Mouse (Mus musculus) C2C12 (cell line): ENCODE data around the gene Gga3. TPM values are rescaled to one million over a fixed set of nuclear protein-coding genes. Genes with fewer than 3 reads are reported as not detected.

Experiments
- H3K27me3 ChIP-seq: one replicate; pipeline ENCODE4 v1.6.1; 2011; ENCODE audit not compliant: control insufficient read depth, insufficient read depth, insufficient read length
- H3K36me3 ChIP-seq: one replicate; pipeline ENCODE4 v1.6.1; 2011; ENCODE audit not compliant: control insufficient read depth, insufficient read depth
- H3K4me3 ChIP-seq: one replicate; pipeline ENCODE4 v1.5.1; 2011; ENCODE audit warnings: mild to moderate bottlenecking, control low read depth; ENCODE audit not compliant: poor library complexity, insufficient read depth, severe bottlenecking
- H3K79me2 ChIP-seq: one replicate; pipeline ENCODE4 v1.6.1; 2011; ENCODE audit not compliant: control insufficient read depth, insufficient read depth
- H3K79me3 ChIP-seq: one replicate; pipeline ENCODE4 v1.6.1; 2011; ENCODE audit warnings: low read depth, control low read depth
- H3ac ChIP-seq: one replicate; pipeline ENCODE3; 2011; ENCODE audit warnings: low read depth; ENCODE audit not compliant: control insufficient read depth, insufficient read length
- CEBPB ChIP-seq: IDR thresholded peaks from one replicate; pipeline ENCODE4 v1.6.1; 2011; ENCODE audit warnings: low read depth, mild to moderate bottlenecking, control low read depth, moderate library complexity
- CTCF ChIP-seq: IDR thresholded peaks from one replicate; pipeline ENCODE4 v1.5.1; 2011; ENCODE audit not compliant: control insufficient read depth, insufficient read depth, insufficient read length
- FOSL1 ChIP-seq: IDR thresholded peaks from one replicate; pipeline ENCODE4 v1.8.0; 2011; ENCODE audit warnings: mild to moderate bottlenecking, low read length; ENCODE audit not compliant: poor library complexity, insufficient read depth, severe bottlenecking
- MAX ChIP-seq: IDR thresholded peaks from one replicate; pipeline ENCODE4 v1.6.1; 2011; ENCODE audit warnings: mild to moderate bottlenecking, control low read depth
- MYOD1 ChIP-seq: IDR thresholded peaks from one replicate; pipeline ENCODE4 v1.6.1; 2011; ENCODE audit warnings: low read depth; ENCODE audit not compliant: control insufficient read depth, insufficient read length
- MYOG ChIP-seq: IDR thresholded peaks from one replicate; pipeline ENCODE4 v1.6.1; 2011; ENCODE audit not compliant: control insufficient read depth, insufficient read length; ENCODE audit errors: extremely low read depth
- USF1 ChIP-seq: IDR thresholded peaks from one replicate; pipeline ENCODE4 v1.6.1; 2011; ENCODE audit warnings: low read depth, mild to moderate bottlenecking, control low read depth, moderate library complexity
- polyA plus RNA-seq: library from polyadenylated mRNA; unstranded; fragments of >200 nt; fragmentation: generic; extraction: Trizol; gene quantifications from one replicate; pipeline ENCODE4 v1.2.1, GENCODE M21; 2012; ENCODE audit warnings: missing spikeins

The Gga3 gene
- polyA plus RNA-seq, 1 experiment, result 16.0 TPM

DNA sequence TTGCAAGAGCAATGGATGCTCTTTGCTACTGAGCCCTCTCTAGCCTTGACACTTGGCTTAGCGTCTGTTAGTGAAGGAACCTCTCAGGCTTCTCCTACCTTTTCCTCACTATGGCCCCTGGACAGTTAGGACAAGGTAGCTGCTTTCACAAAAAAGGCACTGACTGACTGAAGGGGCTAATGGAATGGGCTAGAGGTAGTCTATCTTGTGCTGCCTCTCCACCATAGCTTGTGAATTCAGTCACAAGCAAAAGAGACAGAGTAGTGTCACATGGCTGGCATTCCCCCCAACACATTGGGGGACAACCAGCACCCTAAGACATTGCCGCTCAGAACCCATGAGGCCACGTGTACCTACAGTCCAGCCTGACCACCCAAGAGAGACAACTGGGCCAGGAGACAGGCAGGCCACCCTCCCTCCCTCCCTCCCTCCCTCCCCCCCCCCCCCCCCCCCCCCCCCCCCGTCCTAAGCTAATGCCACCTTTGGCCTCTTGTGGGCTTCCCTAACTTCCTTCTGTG lies 36.5 kb upstream of the Gga3 start:
- Histone ChIP-seq H3K79me3 (no peaks in the 10 kb centered on the region), H3K27me3 (no peaks in the 10 kb centered on the region), H3K4me3 (no peak overlapping the region), H3ac (no peak overlapping the region), H3K79me2 (no peaks in the 10 kb centered on the region), H3K36me3 (peaks cover 8% of the 10 kb centered on the region)
- TF ChIP-seq MYOD1, result no peak
- no peak for TF ChIP-seq FOSL1
- TF ChIP-seq USF1, result no peak
- no peak for TF ChIP-seq MAX
- no peak for TF ChIP-seq CEBPB
- no peak for TF ChIP-seq MYOG
- TF ChIP-seq CTCF, result no peak

DNA sequence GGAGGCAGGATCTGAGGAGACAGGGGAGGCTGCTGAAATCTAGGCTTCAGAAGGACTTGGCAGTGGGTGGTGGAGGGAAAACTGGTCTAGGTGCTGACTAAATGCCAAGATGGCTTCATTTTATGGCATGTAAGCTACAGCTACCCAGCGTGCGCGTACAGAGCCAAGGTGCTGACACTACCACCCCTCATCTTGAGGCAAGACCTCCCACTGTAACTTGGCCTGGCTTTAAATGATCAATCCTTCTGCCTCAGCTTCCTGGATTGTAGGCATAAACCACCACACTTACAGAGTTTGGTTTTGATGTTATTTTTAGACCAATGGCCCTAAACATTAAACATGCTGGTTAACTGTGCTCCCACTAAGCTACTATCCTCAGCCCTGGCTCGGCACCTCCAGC lies 35.7 kb upstream of the Gga3 start:
- Histone ChIP-seq H3K79me2 (no peaks in the 10 kb centered on the region), H3ac (no peak overlapping the region), H3K36me3 (peaks cover 1% of the 10 kb centered on the region), H3K4me3 (no peak overlapping the region), H3K27me3 (no peaks in the 10 kb centered on the region), H3K79me3 (no peaks in the 10 kb centered on the region)
- TF ChIP-seq MYOG (no peak), FOSL1 (no peak), MYOD1 (no peak), MAX (no peak), USF1 (no peak), CTCF (no peak), CEBPB (no peak)

DNA sequence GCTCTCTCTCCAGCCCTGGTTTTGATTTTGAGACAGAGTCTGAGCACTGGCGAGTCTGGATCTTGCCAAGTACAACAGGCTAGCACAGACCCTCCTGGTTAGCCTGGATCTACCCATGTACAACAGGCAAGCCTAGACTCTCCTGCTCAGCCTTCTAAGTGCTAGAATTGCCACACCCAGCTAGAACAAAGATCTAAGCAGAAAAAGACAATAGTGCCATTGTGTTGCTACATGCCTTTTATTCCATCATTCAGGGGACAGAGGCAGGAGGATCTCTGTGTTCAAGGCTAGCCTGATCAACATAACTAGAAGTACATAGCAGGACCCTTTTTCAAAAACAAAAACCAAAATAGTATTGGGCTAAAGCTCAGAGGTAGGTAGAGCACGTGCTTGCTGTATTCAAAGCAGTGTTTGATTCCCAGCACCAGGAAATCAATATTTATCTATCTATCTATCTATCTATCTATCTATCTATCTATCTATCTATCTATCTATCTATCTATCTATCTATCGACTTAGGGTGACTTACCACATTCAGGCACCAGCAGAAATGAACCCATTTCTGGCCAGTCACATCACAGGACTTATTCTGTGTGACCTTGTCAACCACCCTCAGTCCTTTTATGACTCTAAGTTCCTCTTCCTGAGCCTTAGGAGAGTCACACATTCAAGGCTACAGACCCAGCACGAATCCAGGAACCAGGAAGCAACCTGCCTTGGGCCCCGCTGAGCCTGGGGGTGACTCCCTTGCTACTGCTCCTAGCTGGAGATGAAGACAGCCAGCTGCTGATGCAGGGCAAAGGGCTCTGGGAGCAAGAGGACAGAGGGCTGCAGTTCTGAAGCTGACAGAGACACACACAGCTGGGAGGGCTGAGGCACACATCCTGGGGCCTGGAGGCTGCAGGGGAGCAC lies 34.9 kb upstream of the Gga3 start:
- Histone ChIP-seq H3K79me2 (no peaks in the 10 kb centered on the region), H3ac (no peak overlapping the region), H3K79me3 (no peaks in the 10 kb centered on the region), H3K36me3 (no peaks in the 10 kb centered on the region), H3K27me3 (no peaks in the 10 kb centered on the region), H3K4me3 (no peak overlapping the region)
- TF ChIP-seq MYOG, result no peak
- TF ChIP-seq MYOD1, result no peak
- no peak for TF ChIP-seq MAX
- no peak for TF ChIP-seq CEBPB
- TF ChIP-seq CTCF, result no peak
- no peak for TF ChIP-seq FOSL1
- TF ChIP-seq USF1, result no peak

DNA sequence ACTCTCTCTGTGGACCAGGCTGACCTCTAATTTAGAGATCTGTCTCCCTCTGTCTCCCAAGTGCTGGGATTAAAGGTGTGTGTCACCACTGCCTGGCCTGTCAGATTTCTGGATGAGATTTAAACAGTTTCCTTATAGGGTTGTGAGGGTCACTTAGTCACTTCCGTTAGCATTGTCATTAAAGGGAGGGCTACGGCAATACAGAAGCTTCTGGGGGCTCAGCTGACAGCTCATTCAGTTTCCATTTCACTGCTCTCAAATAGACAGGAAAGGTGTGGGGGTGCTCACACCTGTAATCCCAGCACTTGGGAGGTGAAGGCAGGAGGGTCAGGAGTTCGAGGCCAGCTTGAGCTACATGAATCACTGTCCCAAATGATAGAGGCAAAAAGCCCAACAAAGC lies 33.1 kb upstream of the Gga3 start:
- Histone ChIP-seq H3K36me3 (no peaks in the 10 kb centered on the region), H3ac (no peak overlapping the region), H3K79me3 (no peaks in the 10 kb centered on the region), H3K79me2 (no peaks in the 10 kb centered on the region), H3K4me3 (no peak overlapping the region), H3K27me3 (no peaks in the 10 kb centered on the region)
- no peak for TF ChIP-seq CEBPB
- no peak for TF ChIP-seq MYOD1
- no peak for TF ChIP-seq CTCF
- TF ChIP-seq USF1, result no peak
- no peak for TF ChIP-seq MAX
- no peak for TF ChIP-seq FOSL1
- TF ChIP-seq MYOG, result no peak

GRCm38 (mm10) chr11:115635484-115635883 lies 31.6 kb upstream of the Gga3 start:
- Histone ChIP-seq H3K27me3 (no peaks in the 10 kb centered on the region), H3ac (no peak overlapping the region), H3K79me2 (no peaks in the 10 kb centered on the region), H3K36me3 (no peaks in the 10 kb centered on the region), H3K79me3 (no peaks in the 10 kb centered on the region), H3K4me3 (no peak overlapping the region)
- TF ChIP-seq MYOD1 (no peak), FOSL1 (no peak), MAX (no peak), CEBPB (no peak), CTCF (no peak), USF1 (no peak), MYOG (no peak)

DNA sequence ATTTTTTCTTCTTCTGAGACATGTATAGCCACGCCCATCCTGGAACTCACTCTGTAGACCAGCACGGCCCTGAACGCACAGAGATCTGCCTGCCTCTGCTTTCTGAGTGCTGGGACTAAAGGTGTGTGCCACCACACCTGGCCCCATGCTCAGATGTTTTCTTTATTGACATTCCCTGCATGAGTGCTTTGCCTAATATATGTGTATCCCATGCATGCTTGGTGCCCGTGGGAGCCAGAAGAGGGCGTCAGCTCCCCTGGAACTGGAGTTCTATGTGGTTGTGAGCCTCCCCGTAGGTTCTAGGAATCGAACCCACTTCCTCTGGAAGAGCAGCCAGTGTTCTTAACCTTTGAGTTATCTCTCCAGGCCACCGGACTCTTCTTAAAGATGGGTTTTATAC lies 31.2 kb upstream of the Gga3 start:
- Histone ChIP-seq H3K4me3 (no peak overlapping the region), H3K79me2 (no peaks in the 10 kb centered on the region), H3K27me3 (no peaks in the 10 kb centered on the region), H3K79me3 (no peaks in the 10 kb centered on the region), H3K36me3 (no peaks in the 10 kb centered on the region), H3ac (no peak overlapping the region)
- TF ChIP-seq MYOD1 (no peak), CEBPB (no peak), CTCF (no peak), MAX (no peak), FOSL1 (no peak), USF1 (no peak), MYOG (no peak)
